Mouse (Mus musculus): Measurements from ENCODE around the gene Actr2.
"Not testable (repeated sequence)": the region's sequence is repeated elsewhere in the genome, so short reads cannot be mapped to it uniquely, and the experiment has no call there.

Actr2 gene

GRCm38 (mm10) chr11:20043256-20043655 is 69.5 kb downstream of the Actr2 start:
- no peak for DNase-seq

- no peak for DNase-seq
Measured at GRCm38 (mm10) chr11:20042106-20042505, 70.6 kb downstream of the Actr2 start.

- no peak for DNase-seq
Measured at GRCm38 (mm10) chr11:20041164-20041920, 71.4 kb downstream of the Actr2 start.

GRCm38 (mm10) chr11:20038723-20039122 is 74.0 kb downstream of the Actr2 start:
- DNase-seq, result peak; percentile 61

- DNase-seq, result no peak
Measured at GRCm38 (mm10) chr11:20037739-20038138, 75.0 kb downstream of the Actr2 start.

GRCm38 (mm10) chr11:20035972-20036371 is 76.7 kb downstream of the Actr2 start:
- no peak for DNase-seq

GRCm38 (mm10) chr11:20035343-20035928 is 77.3 kb downstream of the Actr2 start:
- DNase-seq, result peak; percentile 60

GRCm38 (mm10) chr11:20034337-20034947 is 78.3 kb downstream of the Actr2 start:
- no peak for DNase-seq

GRCm38 (mm10) chr11:20033541-20034160 is 79.1 kb downstream of the Actr2 start:
- no peak for DNase-seq

- DNase-seq, result no peak
Measured at GRCm38 (mm10) chr11:20031536-20031935, 81.2 kb downstream of the Actr2 start.

GRCm38 (mm10) chr11:20030973-20031372 is 81.7 kb downstream of the Actr2 start:
- not testable (repeated sequence) for DNase-seq

- no peak for DNase-seq
Measured at GRCm38 (mm10) chr11:20029014-20029413, 83.7 kb downstream of the Actr2 start.

- no peak for DNase-seq
Measured at GRCm38 (mm10) chr11:20028396-20028795, 84.3 kb downstream of the Actr2 start.

- no peak for DNase-seq
Measured at GRCm38 (mm10) chr11:20027719-20028118, 85.0 kb downstream of the Actr2 start.

GRCm38 (mm10) chr11:20025899-20026298 is 86.8 kb downstream of the Actr2 start:
- DNase-seq, result peak; percentile 55

- DNase-seq, result no peak
Measured at GRCm38 (mm10) chr11:20022911-20023482, 89.7 kb downstream of the Actr2 start.

- DNase-seq, result no peak
Measured at GRCm38 (mm10) chr11:20022462-20022861, 90.3 kb downstream of the Actr2 start.

GRCm38 (mm10) chr11:20020720-20021119 is 92.0 kb downstream of the Actr2 start:
- no peak for DNase-seq

- DNase-seq, result no peak
Measured at GRCm38 (mm10) chr11:20018905-20019304, 93.8 kb downstream of the Actr2 start.

GRCm38 (mm10) chr11:20017937-20018336 is 94.8 kb downstream of the Actr2 start:
- DNase-seq, result no peak

GRCm38 (mm10) chr11:20013366-20013765 is 99.3 kb downstream of the Actr2 start:
- no peak for DNase-seq

All from cerebellum, adult 9-10 months (tissue).